Mouse (Mus musculus): ENCODE data around the gene Gm19426. TPM values are rescaled to one million over a fixed set of nuclear protein-coding genes. Genes with fewer than 3 reads are reported as not detected.
A peak's percentile ranks its signal among the peaks of the same experiment; 100 is the strongest.

Gm19426 gene
- total RNA-seq, 2 experiments from 2014 or later = 0.98 to 1.7 TPM

GRCm38 (mm10) chr2:84721182-84721581 is 22.3 kb downstream of the Gm19426 start:
- no peak for DNase-seq

- no peak for DNase-seq
Measured at GRCm38 (mm10) chr2:84720718-84721117, 22.7 kb downstream of the Gm19426 start.

DNA sequence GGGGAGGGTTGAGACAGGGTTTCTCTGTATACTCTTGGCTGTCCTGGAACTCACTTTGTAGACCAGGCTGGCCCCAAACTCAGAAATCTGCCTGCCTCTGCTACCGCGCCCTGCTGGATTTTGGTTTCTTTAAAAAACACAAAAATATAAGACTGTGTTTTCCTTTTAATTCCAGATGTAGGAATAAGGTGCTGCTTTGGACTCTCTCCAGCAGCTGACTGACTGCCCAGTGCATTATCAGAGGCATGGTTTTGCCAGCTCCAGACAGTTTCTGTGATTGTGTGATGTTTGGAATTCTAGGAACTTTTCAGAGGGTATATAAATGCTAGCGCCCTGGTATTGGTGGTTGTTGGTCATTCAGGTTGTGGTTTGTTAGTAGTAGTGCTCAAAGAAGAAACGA is 26.1 kb downstream of the Gm19426 start:
- DNase-seq = no peak

DNA sequence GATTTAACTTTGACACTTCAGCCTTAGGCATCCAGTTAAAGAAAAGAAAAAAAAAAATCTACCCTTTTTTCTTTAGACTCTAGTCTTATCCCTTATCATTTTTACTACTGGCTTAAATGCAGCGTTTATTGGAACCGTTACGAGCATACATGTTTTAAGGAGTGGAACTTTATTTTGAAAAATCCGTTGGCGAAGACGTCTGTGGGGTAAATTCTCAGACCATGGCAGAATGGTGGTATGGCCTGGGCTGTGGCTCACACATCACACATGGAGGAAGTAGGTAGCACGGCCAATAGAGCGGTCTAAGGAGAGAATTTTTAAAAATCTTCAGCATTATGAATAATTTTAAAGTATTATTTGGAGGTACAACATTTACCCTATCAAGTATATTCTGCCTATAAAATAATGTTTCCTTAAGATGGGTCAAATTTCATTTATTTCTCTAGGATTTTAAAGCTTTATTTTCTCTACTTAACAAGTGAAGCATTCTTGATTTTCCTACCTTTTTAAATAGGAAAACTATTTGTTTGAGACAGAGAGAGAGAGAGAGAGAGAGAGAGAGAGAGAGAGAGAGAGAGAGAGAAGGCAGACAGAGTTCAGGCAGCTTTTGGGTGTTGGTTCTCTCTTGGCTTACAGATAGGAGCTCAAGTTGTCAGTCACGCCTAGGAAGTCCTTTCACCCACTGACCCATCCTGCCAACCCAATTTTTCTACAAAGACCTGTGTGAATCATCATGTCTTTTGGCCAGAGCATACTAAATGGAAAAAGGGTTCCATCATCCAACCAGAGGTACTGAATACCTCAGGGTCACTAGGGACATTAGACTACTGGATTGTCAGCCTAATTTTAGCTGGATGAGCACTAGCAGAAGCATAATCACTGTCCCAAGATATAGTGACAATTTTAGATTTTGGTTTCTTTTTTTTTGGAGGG is 26.8 kb downstream of the Gm19426 start:
- peak in 1 of 2 experiments; percentile 35 for DNase-seq

DNA sequence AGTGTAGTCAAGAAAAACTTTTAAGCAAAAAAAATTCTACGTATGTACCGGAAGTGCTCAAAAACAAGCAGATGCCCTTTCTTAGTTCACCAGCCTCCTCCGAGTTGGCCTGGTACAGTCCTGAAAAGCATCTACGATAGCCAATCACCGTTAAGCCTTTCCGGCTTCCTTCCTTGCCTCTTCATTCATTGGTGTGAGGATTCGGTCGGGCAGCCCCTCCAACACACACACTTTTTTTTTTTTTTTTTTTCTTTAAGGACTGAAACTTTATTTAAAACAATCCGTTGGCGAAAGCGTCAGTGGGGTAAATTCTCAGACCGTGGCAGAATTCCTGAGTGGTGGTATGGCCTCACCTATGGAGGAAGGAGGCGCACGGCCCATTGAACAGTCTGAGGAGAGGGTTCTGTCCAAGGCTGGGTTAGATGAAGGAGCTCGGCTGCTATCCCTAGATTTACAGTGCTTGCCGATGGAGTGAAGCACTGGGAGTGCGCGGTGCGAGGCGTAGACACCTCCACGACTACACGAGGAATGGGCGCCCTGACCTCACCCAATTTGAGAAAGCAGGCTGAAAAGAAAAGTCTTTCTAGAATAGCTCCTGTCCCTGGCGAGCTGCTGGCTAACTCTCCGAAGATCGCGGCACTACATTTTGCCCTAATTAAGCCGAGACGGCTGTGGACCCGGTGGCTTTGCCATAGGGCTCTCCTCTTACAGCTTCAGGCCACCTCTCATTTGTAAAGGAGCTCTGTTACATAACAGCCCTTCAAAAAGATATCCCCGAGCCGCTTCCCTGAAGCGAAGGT is 27.7 kb downstream of the Gm19426 start:
- DNase-seq = peak; percentile 84 to 96

GRCm38 (mm10) chr2:84714811-84715561 is 28.5 kb downstream of the Gm19426 start, which contains the start of gene Zdhhc5:
TSS of gene Zdhhc5 (minus strand) at chr2:84715180.
- DNase-seq = peak; percentile 99

DNA sequence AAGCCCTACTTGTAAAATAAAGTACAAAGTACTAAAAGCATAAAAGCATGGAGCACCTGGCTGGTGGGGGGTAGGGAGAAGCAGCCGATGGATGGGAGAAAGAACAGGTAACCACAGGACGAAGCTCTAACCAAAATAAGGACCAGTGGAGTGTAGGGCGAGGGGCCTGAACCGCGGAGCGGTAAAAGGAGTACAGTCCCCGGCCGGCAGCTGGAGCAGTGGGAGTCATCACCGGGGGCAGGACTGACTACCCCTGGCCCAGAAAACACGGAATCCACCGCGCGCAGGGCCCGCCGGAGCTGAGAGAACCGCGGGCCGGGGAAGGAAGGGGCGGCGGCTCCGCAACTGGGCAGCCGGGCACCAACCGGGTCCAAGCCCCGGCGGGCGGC is 29.0 kb downstream of the Gm19426 start:
- no peak for DNase-seq

DNA sequence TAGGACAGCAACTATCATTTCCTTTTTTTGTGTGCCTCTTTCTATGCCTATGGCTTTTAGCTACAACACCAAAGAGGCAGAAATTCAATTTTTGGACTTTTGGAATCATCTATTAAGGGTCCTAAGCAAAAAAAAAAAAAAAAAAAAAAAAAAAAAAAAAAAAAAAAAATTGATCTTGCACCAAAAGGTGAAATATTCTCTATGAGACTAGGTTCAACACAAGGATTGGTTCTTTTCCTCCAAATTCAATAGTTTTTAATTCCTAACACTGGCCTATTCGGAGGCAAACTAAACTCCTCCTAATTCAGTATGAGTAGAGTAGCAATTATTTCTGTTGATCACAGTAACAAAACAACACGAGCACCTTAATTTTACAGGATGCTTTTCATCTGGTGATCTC is 31.6 kb downstream of the Gm19426 start:
- DNase-seq = no peak

DNA sequence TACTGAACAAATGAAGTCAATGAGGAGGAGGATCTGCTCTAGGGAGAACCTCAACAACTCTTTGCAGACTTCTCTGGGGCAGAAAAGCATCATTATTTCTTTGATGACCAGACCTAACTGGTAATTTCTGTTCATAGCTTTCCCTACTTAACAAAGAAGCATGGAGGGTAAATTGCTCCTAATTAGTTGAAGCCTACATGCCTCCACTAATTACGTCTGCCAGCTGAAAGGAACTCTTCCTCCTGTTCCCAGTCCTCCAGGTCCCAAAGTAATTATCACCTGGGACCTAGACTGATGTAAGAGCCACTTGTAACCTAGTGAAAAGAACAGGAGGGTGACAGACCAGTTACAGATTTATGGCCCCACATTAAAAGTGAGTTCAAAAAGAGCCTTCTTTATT is 35.9 kb downstream of the Gm19426 start:
- no peak for DNase-seq

DNA sequence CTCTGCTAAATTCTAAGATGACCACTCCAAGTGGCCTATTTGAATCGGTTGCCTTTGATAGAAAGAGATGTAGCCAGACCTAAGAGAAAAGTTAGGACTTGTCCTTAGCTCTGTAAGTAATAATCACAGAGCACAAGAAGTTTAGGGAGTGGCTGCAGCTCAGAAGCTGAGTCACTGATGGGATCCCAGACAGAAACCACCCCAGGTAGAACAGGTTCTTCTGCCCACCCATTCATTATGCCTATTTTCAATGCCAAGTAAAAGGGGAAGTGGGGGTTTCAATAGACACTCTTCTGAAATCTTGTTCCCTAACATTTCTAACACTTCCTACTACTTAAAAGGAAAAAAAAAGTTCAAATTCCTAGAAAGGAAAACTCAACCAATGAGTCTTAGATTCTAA is 38.2 kb downstream of the Gm19426 start:
- DNase-seq = no peak

GRCm38 (mm10) chr2:84704329-84704728 is 39.1 kb downstream of the Gm19426 start:
- no peak for DNase-seq

- DNase-seq = no peak
Measured at GRCm38 (mm10) chr2:84703497-84703896, 40.0 kb downstream of the Gm19426 start.

GRCm38 (mm10) chr2:84695007-84695695 is 48.3 kb downstream of the Gm19426 start:
- DNase-seq = no peak

Small RNA genes lying within 50 kb of the gene (microRNA-seq; reads per million reads assigned to microRNA genes)
- 2,444 to 2,770 reads per million in 2 experiments for gene Mir130a

Other genes starting within 250 kb of the Gm19426 start
- 10 to 100 TPM; 53.6 to 63.9 TPM for gene Ctnnd1, start 92.9 kb downstream of the Gm19426 start, total RNA-seq (2021)
- not detected for gene Btbd18, start 84.6 kb downstream of the Gm19426 start, total RNA-seq (2021)
- gene Selenoh, start 72.9 kb downstream of the Gm19426 start, total RNA-seq (2021) = 10 to 100 TPM; 22.7 to 29.2 TPM
- 10 to 100 TPM in 1 of 2 experiments, 1 to 10 TPM in 1; 5.4 to 10.0 TPM for gene Gm28635, start 65.6 kb downstream of the Gm19426 start, total RNA-seq (2021)
- 10 to 100 TPM; 14.7 to 15.2 TPM for gene Med19, start 65.3 kb downstream of the Gm19426 start, total RNA-seq (2021)
- gene Tmx2, start 64.5 kb downstream of the Gm19426 start, total RNA-seq (2021) = 100 to 1,000 TPM; 114 to 150 TPM
- 10 to 100 TPM; 63.2 to 64.3 TPM for gene Zdhhc5, start 28.5 kb downstream of the Gm19426 start, total RNA-seq (2021)
- 1 to 10 TPM; 4.3 to 4.4 TPM for gene Clp1, start 16.3 kb downstream of the Gm19426 start, total RNA-seq (2021)
- under 1 TPM; 0.20 to 0.23 TPM for gene Ypel4, start 9.6 kb downstream of the Gm19426 start, total RNA-seq (2021)
- 10 to 100 TPM; 64.0 to 71.6 TPM for gene Serping1, start 31.8 kb upstream of the Gm19426 start, total RNA-seq (2021)
- 10 to 100 TPM; 30.0 to 33.2 TPM for gene Ube2l6, start 55.2 kb upstream of the Gm19426 start, total RNA-seq (2021)
- not detected for gene Smtnl1, start 79.0 kb upstream of the Gm19426 start, total RNA-seq (2021)
- gene Timm10, start 83.3 kb upstream of the Gm19426 start, total RNA-seq (2021) = 100 to 1,000 TPM; 109 to 146 TPM
- gene Slc43a1, start 95.2 kb upstream of the Gm19426 start, total RNA-seq (2021) = 1 to 10 TPM; 2.6 to 3.3 TPM
- gene Rtn4rl2, start 143.1 kb upstream of the Gm19426 start, total RNA-seq (2021) = 1 to 10 TPM; 3.0 to 3.5 TPM
- 10 to 100 TPM; 65.4 to 72.8 TPM for gene Slc43a3, start 192.9 kb upstream of the Gm19426 start, total RNA-seq (2021)
- not detected for gene Prg2, start 236.8 kb upstream of the Gm19426 start, total RNA-seq (2021)
- not detected for gene Prg3, start 244.6 kb upstream of the Gm19426 start, total RNA-seq (2021)

All from heart, adult 18-20 months (tissue).